Mouse (Mus musculus) stomach, postnatal 0 days (tissue): ENCODE measurements around the gene Gm36176. TPM values are rescaled to one million over a fixed set of nuclear protein-coding genes. Genes with fewer than 3 reads are reported as not detected.

ENCODE experiments used
- ATAC-seq: fragments of 200-750 bp; cut with Nextera tagmentation; 2 replicates; pipeline ENCODE4 v1.8.0; 2017; ENCODE audit not compliant: low FRiP score, low TSS enrichment
- DNase-seq: peaks from one replicate; pipeline ENCODE4 v3.0.0-alpha.2; 2016; ENCODE audit warnings: low spot score
- H3K27ac ChIP-seq: fragments of 300-500 bp; sonication (generic); replicated peaks from 2 replicates; pipeline ENCODE4 v1.5.1; 2014; ENCODE audit warnings: mild to moderate bottlenecking, control low read depth
- H3K27me3 ChIP-seq: fragments of 300-500 bp; sonication (generic); 2 replicates; pipeline ENCODE4 v1.6.1; 2014; ENCODE audit warnings: low read length; ENCODE audit not compliant: control insufficient read depth, insufficient read depth
- H3K36me3 ChIP-seq: fragments of 300-500 bp; sonication (generic); 2 replicates; pipeline ENCODE4 v1.6.1; 2014; ENCODE audit warnings: low read length, mixed read lengths; ENCODE audit not compliant: control insufficient read depth, insufficient read depth
- H3K4me1 ChIP-seq: fragments of 300-500 bp; sonication (generic); replicated peaks from 2 replicates; pipeline ENCODE4 v1.6.1; 2014; ENCODE audit warnings: antibody characterized with exemption; ENCODE audit not compliant: control insufficient read depth, insufficient read depth
- H3K4me2 ChIP-seq: fragments of 300-500 bp; sonication (generic); replicated peaks from 2 replicates; pipeline ENCODE4 v1.6.1; 2014; ENCODE audit warnings: low read depth, mild to moderate bottlenecking, control low read depth, moderate library complexity
- H3K4me3 ChIP-seq: fragments of 300-500 bp; sonication (generic); 2 replicates; pipeline ENCODE4 v1.5.1; 2014; ENCODE audit warnings: low read depth, low read length, control low read depth
- H3K9ac ChIP-seq: fragments of 300-500 bp; sonication (generic); 2 replicates; pipeline ENCODE4 v1.6.1; 2014; ENCODE audit warnings: mild to moderate bottlenecking, low read length, control low read depth, mixed read lengths
- H3K9me3 ChIP-seq: fragments of 300-500 bp; sonication (generic); 2 replicates; pipeline ENCODE4 v1.6.1; 2016; ENCODE audit warnings: low read length; ENCODE audit not compliant: control insufficient read depth
- CTCF ChIP-seq: IDR thresholded peaks from 2 replicates; pipeline ENCODE4 v1.5.1; 2016; ENCODE audit warnings: antibody characterized with exemption, low read depth, mild to moderate bottlenecking, moderate library complexity
- EP300 ChIP-seq: optimal IDR thresholded peaks from 2 replicates; pipeline ENCODE3; 2016; ENCODE audit warnings: antibody characterized with exemption
- WGBS: fragments of 180-500 bp; shearing (Covaris S2); extraction: QIAGEN DNeasy Blood & Tissue Kit; methylation state at CpG from one replicate; pipeline ENCODE4 v1.1.7; 2014; 5-methylcytosine and 5-hydroxymethylcytosine counted together
- polyA plus RNA-seq: library from polyadenylated mRNA; unstranded; fragments of >200 nt; fragmentation: Nextera tagmentation; extraction: Ambion mirVana; gene quantifications from 2 replicates; pipeline ENCODE4 v1.2.1, GENCODE M21; 2015

Gene Gm36176
- polyA plus RNA-seq, 1 experiment from 2014 or later = not detected

DNA sequence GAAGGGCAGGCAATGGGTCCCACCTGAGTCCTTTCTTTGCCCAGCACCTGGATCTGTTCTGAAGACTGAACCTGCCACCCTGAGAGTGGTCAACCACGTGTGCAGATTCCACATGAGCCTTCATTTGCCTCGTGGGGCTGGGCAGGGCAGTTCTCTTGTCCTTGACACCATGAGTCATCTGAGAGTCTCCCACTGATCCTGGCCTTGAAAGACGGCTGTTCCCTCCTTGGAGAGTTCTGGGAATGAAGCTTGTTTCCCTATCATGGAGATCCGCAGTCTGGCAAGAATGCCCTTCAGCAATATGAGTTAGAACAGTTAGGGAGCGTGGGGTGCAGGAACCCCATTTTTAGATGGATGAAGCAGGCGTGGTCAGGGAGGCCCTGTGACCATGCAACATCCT lies 7.6 kb upstream of the Gm36176 start:
- Histone ChIP-seq H3K9me3 (no peaks in the 10 kb centered on the region), H3K36me3 (no peaks in the 10 kb centered on the region), H3K9ac (no peak overlapping the region), H3K4me2 (no peak overlapping the region), H3K4me1 (no peaks in the 10 kb centered on the region), H3K4me3 (no peak overlapping the region), H3K27ac (no peak overlapping the region), H3K27me3 (no peaks in the 10 kb centered on the region)
- ATAC-seq (no peak), DNase-seq (no peak)
- WGBS = 72% methylated on average over 6 of the region's 6 CpGs
- TF ChIP-seq CTCF (no peak), EP300 (no peak)

DNA sequence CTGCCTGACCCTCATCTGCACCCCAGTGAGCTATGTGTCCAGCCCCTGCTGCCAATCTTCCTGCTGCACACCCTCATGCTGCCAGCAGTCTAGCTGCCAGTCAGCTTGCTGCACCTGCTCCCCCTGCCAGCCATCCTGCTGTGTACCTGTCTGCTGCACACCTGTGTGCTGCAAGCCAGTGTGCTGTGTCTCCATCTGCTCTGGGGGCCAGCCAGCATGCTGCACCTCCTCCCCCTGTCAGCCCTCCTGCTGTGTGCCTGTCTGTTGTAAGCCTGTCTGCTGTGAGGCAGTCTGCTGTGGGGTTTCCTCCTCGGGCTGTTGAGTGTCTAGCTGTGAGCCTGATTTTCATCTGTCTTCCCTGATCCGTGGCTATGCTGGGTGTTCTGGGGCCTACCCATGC lies 358 bp downstream of the Gm36176 start:
- TF ChIP-seq CTCF (no peak), EP300 (no peak)
- DNase-seq (no peak), ATAC-seq (no peak)
- H3K27me3 ChIP-seq = no peaks in the 10 kb centered on the region
- no peaks in the 10 kb centered on the region for H3K9me3 ChIP-seq
- no peak overlapping the region; the same call in 1 of the 2 replicates for H3K9ac ChIP-seq
- WGBS = 18% methylated on average over 2 of the region's 2 CpGs
- H3K4me1 ChIP-seq = no peaks in the 10 kb centered on the region
- no peaks in the 10 kb centered on the region for H3K36me3 ChIP-seq
- H3K4me3 ChIP-seq = no peak overlapping the region
- H3K4me2 ChIP-seq = no peak overlapping the region
- H3K27ac ChIP-seq = no peak overlapping the region

DNA sequence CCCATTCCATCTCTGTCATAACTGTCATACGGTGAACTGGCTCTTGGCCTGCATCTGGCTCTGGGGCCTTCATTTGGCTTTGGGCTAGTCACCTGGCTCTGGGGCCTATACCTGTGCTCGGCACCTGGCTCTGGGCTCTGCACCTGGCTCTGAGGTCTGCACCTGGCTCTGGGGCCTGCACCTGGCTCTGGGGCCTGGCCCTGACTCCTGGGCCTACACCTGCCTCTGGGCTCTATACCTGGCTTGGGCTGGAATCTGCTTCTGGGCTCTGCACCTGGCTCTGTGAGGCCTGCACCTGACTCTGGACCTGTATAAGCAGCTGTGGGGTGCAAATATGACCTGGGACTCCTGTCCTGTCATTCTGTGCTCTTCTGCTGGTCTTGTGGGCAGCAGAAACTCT lies 935 bp downstream of the Gm36176 start:
- 79% methylated on average over 2 of the region's 2 CpGs for WGBS
- no peak overlapping the region for H3K27ac ChIP-seq
- no peak for TF ChIP-seq EP300
- no peak for TF ChIP-seq CTCF
- no peak overlapping the region for H3K4me2 ChIP-seq
- no peak overlapping the region for H3K4me3 ChIP-seq
- H3K27me3 ChIP-seq = no peaks in the 10 kb centered on the region
- H3K9ac ChIP-seq = no peak overlapping the region
- ATAC-seq (0 out of 2 replicates have a peak, but pooled peaks have one; percentile 21), DNase-seq (no peak)
- H3K36me3 ChIP-seq = no peaks in the 10 kb centered on the region
- H3K9me3 ChIP-seq = no peaks in the 10 kb centered on the region
- no peaks in the 10 kb centered on the region for H3K4me1 ChIP-seq

GRCm38 (mm10) chr10:77852559-77852958 lies 6.0 kb downstream of the Gm36176 start, which contains the start of gene Gm10318:
Gene Gm10318, plus strand, starts transcription at chr10:77852859.
- ATAC-seq (0 out of 2 replicates have a peak, but pooled peaks have one; percentile 21), DNase-seq (no peak)
- no peak for TF ChIP-seq EP300
- TF ChIP-seq CTCF = no peak
- no peak within 1 kb of the TSS for H3K4me3 ChIP-seq
- no peak within 1 kb of the TSS for H3K27ac ChIP-seq
- H3K9me3 ChIP-seq = no peaks in the 10 kb centered on the region
- no peaks in the 10 kb centered on the region for H3K36me3 ChIP-seq
- no peak within 1 kb of the TSS for H3K4me2 ChIP-seq
- no peaks in the 10 kb centered on the region for H3K4me1 ChIP-seq
- no peak within 1 kb of the TSS for H3K9ac ChIP-seq
- WGBS = 61% methylated on average over 7 of the region's 9 CpGs
- H3K27me3 ChIP-seq = no peaks in the 10 kb centered on the region

DNA sequence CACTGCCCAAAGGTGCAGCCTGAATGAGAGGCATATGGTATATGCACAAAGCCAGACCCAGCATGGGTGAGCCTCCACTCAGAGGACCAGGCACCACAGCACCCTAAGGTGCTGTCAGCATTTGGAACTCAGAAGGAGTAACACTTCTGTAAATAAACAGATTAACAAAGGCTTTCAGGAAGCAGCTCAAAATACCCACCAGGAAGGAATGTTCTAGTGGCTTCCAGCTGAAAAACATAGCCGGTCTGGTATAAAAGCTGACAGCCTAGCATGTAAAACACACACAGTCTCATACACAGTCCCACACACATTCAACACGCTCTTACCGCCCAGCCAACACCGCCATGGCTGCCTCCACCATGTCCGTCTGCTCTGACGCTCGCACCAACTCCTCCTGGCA lies 15.1 kb downstream of the Gm36176 start, which contains the start of gene Gm3285:
Gene Gm3285, plus strand, starts transcription at position 301 of the 400 bp plus-strand sequence.
- H3K27me3 ChIP-seq = no peaks in the 10 kb centered on the region
- H3K9ac ChIP-seq = no peak within 1 kb of the TSS
- no peak within 1 kb of the TSS for H3K27ac ChIP-seq
- H3K4me1 ChIP-seq = no peaks in the 10 kb centered on the region
- H3K9me3 ChIP-seq = no peaks in the 10 kb centered on the region
- no peak for ATAC-seq
- DNase-seq = no peak
- WGBS = 52% methylated on average over 7 of the region's 7 CpGs
- H3K4me3 ChIP-seq = no peak within 1 kb of the TSS
- H3K4me2 ChIP-seq = no peak within 1 kb of the TSS
- TF ChIP-seq EP300 (no peak), CTCF (no peak)
- no peaks in the 10 kb centered on the region for H3K36me3 ChIP-seq

DNA sequence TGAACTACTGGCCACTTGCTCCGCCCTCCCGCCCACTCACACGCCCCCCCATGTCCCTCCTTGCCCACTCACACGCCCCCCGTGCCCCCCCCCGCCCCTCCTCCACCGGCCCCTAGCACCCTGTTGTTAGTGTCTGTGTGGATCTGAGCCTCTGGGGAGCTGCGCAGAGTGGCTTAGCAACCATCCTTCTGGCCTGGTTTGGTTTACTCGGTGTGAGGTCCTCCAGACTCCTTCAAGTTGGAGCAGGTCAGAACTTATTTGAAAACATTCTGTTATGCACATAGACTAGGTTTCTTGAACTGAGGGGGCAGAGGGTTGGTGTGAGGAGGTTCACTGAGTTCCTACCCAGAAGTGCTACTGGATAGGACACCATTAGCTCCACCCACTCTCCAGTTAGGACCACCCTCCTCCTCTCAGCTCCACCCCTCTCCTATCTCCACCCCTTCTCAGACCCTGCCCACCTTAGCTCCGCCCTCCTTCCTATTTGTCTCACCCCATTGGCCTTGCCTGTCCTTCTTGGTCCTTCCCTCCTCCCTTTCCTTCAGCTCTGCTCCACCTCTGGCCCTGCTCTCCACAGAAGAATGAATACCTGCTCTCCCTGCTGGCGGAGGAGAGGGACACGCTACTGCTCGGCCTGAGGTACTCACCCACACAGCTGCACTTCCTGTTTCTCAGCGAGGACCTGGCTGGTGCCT lies 17.6 kb downstream of the Gm36176 start:
- no peak overlapping the region for H3K9ac ChIP-seq
- peak overlapping the region; percentile 49 for H3K4me2 ChIP-seq
- WGBS = 34% methylated on average over 14 of the region's 14 CpGs
- no peaks in the 10 kb centered on the region for H3K9me3 ChIP-seq
- TF ChIP-seq CTCF (peak; percentile 52), EP300 (no peak)
- no peaks in the 10 kb centered on the region for H3K4me1 ChIP-seq
- H3K4me3 ChIP-seq = peak overlapping the region; percentile 27
- no peaks in the 10 kb centered on the region for H3K36me3 ChIP-seq
- H3K27ac ChIP-seq = peak overlapping the region; percentile 40; the same call in 1 of the 2 replicates
- peak; percentile 95 for ATAC-seq
- DNase-seq = peak; percentile 83
- H3K27me3 ChIP-seq = no peaks in the 10 kb centered on the region
